Mouse (Mus musculus): ENCODE results near the gene Tom1.

DNA sequence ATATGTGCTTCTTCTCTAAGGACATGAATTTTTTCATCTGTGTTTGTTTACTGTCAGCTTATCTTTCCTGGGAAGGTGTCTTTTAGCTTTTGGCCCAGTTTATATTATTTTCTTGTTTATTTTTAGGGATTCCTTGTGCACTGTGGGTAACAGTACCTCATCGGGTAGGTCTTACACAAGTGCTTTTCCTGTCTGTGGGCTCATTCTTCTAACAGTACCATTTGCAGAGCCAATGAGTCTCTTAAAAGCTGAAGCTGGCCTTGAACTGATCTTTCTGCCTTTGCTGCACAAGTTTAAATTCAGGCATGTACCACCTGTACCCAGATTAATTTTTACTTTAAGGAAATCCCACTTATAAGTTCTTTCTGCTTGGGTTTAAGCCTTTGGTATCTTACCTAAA is 17.1 kb upstream of the Tom1 start:
- no peak for TF ChIP-seq CTCF (IDR thresholded peaks at IDR 0.05; ENCODE audit: extremely low read depth, insufficient read depth, insufficient read length, insufficient replicate concordance)
- TF ChIP-seq POLR2A (IDR thresholded peaks at IDR 0.05; ENCODE audit: low read depth, low read length), result no peak
